Mouse (Mus musculus): ENCODE results near the gene Itga6. TPM values are rescaled to one million over a fixed set of nuclear protein-coding genes. Genes with fewer than 3 reads are reported as not detected.

Gene Itga6
- polyA plus RNA-seq, 1 experiment from 2014 or later: 103 TPM

DNA sequence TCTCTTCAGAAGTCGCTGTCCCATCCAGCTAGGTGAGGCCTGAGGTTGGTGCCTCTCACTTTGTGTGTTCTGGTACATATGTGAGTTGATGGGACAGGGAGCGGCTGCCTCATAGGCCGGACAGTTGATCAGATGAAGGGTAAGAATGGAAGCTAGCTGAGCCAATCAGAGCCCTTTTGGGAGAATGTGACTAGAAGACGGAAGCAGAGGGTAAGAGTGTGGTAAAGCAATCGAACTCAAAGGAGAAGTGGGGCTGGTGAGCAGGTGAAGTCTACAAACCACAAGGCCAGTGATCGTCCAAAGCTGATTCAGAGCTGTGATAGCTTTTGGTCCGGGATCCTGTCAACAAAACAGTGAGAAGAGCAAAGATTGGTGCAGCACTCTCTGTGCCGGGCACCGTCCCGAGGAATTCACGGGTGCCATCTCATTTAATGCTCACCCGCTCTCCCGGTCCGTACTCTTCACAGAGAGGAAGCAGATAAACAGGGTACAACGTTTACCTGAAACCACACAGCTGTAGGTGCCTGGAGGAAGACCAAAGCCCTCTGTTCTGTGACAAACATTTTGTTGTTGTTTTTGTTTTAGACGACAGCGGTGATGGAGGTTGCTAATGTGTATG, 9.8 kb upstream of the Itga6 start:
- Histone ChIP-seq H3K4me3 (ENCODE audit: control insufficient read depth in 1 of 2, insufficient read depth in 1 of 2, low read depth in 1 of 2, low read length in 2 of 2) (no peak overlapping the region), H3K27ac (replicated peaks in 1 of 2; ENCODE audit: control insufficient read depth in 1 of 2, insufficient read depth in 1 of 2, low read depth in 2 of 2, low read length in 2 of 2) (no peak overlapping the region), H3K36me3 (ENCODE audit: control insufficient read depth, insufficient read depth, low read length) (no peaks in the 10 kb centered on the region), H3K9ac (ENCODE audit: low read length) (no peak overlapping the region), H3K27me3 (ENCODE audit: control insufficient read depth, insufficient read depth, low read length) (no peaks in the 10 kb centered on the region), H3K4me2 (ENCODE audit: low read length) (no peak overlapping the region), H3K4me1 (ENCODE audit: control insufficient read depth in 2 of 2, insufficient read depth in 2 of 2, low read length in 2 of 2) (peaks cover 5% of the 10 kb centered on the region in 2 experiments; a peak in 2 of 4 replicates), H3K9me3 (ENCODE audit: control insufficient read depth, low read length) (no peaks in the 10 kb centered on the region)
- ATAC-seq (ENCODE audit: insufficient number of reproducible peaks, insufficient read depth, low FRiP score, low read depth): no peak
- 89% methylated on average over 17 of the region's 17 CpGs for WGBS

DNA sequence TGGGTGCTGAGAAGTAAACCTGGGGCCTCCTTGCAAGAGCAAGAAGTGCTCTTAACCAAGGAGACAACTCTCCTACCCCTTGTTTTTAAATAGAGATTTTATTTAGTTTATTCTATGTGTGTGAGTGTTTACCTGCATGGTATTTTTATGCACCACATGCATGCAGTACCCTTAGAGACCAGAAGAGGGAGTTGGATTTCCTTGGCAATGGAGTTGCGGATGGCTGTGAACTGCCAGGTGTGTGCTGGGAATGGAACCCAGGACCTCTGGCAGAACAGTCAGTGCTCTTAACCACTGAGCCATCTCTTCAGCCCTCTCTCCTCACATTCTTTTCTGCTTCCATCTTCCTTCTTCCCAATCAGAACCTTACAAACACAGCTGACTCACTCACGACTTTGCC, 9.2 kb upstream of the Itga6 start:
- WGBS: 97% methylated on average over 2 of the region's 2 CpGs

DNA sequence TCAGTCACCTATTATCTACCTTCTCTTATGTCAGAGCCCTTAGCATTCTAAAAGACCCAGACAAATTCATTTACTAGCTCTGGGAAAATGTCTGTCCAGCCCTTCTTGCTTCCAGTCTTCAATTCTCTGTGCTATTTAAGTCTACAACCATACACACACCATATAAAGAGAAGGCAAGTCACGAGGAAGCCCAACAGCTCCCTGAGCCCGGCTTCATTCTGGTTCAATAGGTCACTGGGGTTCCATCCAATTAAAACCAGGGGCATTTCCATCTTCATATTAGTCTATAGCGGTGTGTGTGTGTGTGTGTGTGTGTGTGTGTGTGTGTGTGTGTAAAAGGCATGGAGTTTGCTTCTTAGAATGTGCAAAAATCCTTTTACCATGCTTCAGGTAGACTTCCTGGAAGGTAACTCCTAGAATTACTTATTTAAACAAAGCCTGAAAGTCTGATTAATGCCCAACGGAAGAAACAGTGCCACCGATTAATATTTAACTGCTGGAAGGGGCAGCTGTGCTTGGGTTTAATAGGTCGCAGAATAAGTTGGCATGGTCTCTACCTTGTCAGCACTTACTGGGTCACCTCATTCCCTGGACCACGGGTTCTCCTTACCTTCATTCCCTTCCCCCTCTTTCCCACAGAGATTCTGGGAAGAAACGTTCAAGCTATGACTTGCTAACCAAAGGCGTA, 6.1 kb upstream of the Itga6 start:
- Histone ChIP-seq H3K27me3 (ENCODE audit: control insufficient read depth, insufficient read depth, low read length) (no peaks in the 10 kb centered on the region), H3K4me3 (ENCODE audit: control insufficient read depth in 1 of 2, insufficient read depth in 1 of 2, low read depth in 1 of 2, low read length in 2 of 2) (no peak overlapping the region), H3K4me1 (ENCODE audit: control insufficient read depth in 2 of 2, insufficient read depth in 2 of 2, low read length in 2 of 2) (peaks cover 15 to 16% of the 10 kb centered on the region in 2 experiments), H3K9ac (ENCODE audit: low read length) (no peak overlapping the region), H3K27ac (replicated peaks in 1 of 2; ENCODE audit: control insufficient read depth in 1 of 2, insufficient read depth in 1 of 2, low read depth in 2 of 2, low read length in 2 of 2) (no peak overlapping the region), H3K4me2 (ENCODE audit: low read length) (no peak overlapping the region), H3K9me3 (ENCODE audit: control insufficient read depth, low read length) (no peaks in the 10 kb centered on the region), H3K36me3 (ENCODE audit: control insufficient read depth, insufficient read depth, low read length) (no peaks in the 10 kb centered on the region)
- WGBS: 64% methylated on average over 9 of the region's 9 CpGs
- no peak for ATAC-seq (ENCODE audit: insufficient number of reproducible peaks, insufficient read depth, low FRiP score, low read depth)

More for the DNA sequence above, 9.2 kb upstream of the Itga6 start:
- Histone ChIP-seq H3K4me1 (ENCODE audit: control insufficient read depth in 2 of 2, insufficient read depth in 2 of 2, low read length in 2 of 2) (peaks cover 5% of the 10 kb centered on the region in 2 experiments; a peak in 2 of 4 replicates), H3K9me3 (ENCODE audit: control insufficient read depth, low read length) (no peaks in the 10 kb centered on the region), H3K27ac (replicated peaks in 1 of 2; ENCODE audit: control insufficient read depth in 1 of 2, insufficient read depth in 1 of 2, low read depth in 2 of 2, low read length in 2 of 2) (no peak overlapping the region), H3K4me2 (ENCODE audit: low read length) (no peak overlapping the region), H3K36me3 (ENCODE audit: control insufficient read depth, insufficient read depth, low read length) (no peaks in the 10 kb centered on the region), H3K27me3 (ENCODE audit: control insufficient read depth, insufficient read depth, low read length) (no peaks in the 10 kb centered on the region), H3K4me3 (ENCODE audit: control insufficient read depth in 1 of 2, insufficient read depth in 1 of 2, low read depth in 1 of 2, low read length in 2 of 2) (no peak overlapping the region), H3K9ac (ENCODE audit: low read length) (no peak overlapping the region)
- no peak for ATAC-seq (ENCODE audit: insufficient number of reproducible peaks, insufficient read depth, low FRiP score, low read depth)

DNA sequence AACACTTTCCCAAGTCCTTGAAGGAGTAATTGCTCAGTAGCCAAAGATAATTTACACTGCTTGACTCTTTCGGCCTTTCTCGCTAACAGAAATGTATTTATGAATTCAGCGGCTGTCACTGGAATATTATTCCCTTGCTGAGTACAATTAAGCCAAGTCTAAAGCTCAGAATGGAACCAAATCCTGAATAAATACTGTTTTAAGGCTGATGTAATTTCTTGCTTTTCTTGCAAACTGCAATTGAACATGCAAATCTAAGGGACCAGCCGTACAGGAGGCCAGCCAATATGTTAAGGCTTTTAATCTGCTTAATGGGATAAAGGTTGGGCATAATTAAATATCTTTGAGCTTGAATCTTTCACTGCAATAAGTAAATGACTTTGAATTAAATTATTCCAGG, 2.9 kb upstream of the Itga6 start:
- no peak overlapping the region for H3K27ac ChIP-seq (replicated peaks in 1 of 2; ENCODE audit: control insufficient read depth in 1 of 2, insufficient read depth in 1 of 2, low read depth in 2 of 2, low read length in 2 of 2)
- no peak overlapping the region for H3K4me2 ChIP-seq (ENCODE audit: low read length)

GRCm38 (mm10) chr2:71743377-71743776, 2.0 kb upstream of the Itga6 start:
- no peak overlapping the region for H3K4me3 ChIP-seq (ENCODE audit: control insufficient read depth in 1 of 2, insufficient read depth in 1 of 2, low read depth in 1 of 2, low read length in 2 of 2)
- peaks cover 36 to 40% of the 10 kb centered on the region in 2 experiments for H3K4me1 ChIP-seq (ENCODE audit: control insufficient read depth in 2 of 2, insufficient read depth in 2 of 2, low read length in 2 of 2)
- no peaks in the 10 kb centered on the region for H3K36me3 ChIP-seq (ENCODE audit: control insufficient read depth, insufficient read depth, low read length)
- no peak for ATAC-seq (ENCODE audit: insufficient number of reproducible peaks, insufficient read depth, low FRiP score, low read depth)
- WGBS: 59% methylated on average over 7 of the region's 7 CpGs
- no peak overlapping the region for H3K27ac ChIP-seq (replicated peaks in 1 of 2; ENCODE audit: control insufficient read depth in 1 of 2, insufficient read depth in 1 of 2, low read depth in 2 of 2, low read length in 2 of 2)
- no peaks in the 10 kb centered on the region for H3K9me3 ChIP-seq (ENCODE audit: control insufficient read depth, low read length)
- H3K27me3 ChIP-seq (ENCODE audit: control insufficient read depth, insufficient read depth, low read length): no peaks in the 10 kb centered on the region
- no peak overlapping the region for H3K9ac ChIP-seq (ENCODE audit: low read length)
- H3K4me2 ChIP-seq (ENCODE audit: low read length): no peak overlapping the region

More for the DNA sequence above, 2.9 kb upstream of the Itga6 start:
- Histone ChIP-seq H3K9me3 (ENCODE audit: control insufficient read depth, low read length) (no peaks in the 10 kb centered on the region), H3K27me3 (ENCODE audit: control insufficient read depth, insufficient read depth, low read length) (no peaks in the 10 kb centered on the region), H3K36me3 (ENCODE audit: control insufficient read depth, insufficient read depth, low read length) (no peaks in the 10 kb centered on the region), H3K9ac (ENCODE audit: low read length) (no peak overlapping the region), H3K4me3 (ENCODE audit: control insufficient read depth in 1 of 2, insufficient read depth in 1 of 2, low read depth in 1 of 2, low read length in 2 of 2) (no peak overlapping the region), H3K4me1 (ENCODE audit: control insufficient read depth in 2 of 2, insufficient read depth in 2 of 2, low read length in 2 of 2) (peaks cover 36 to 38% of the 10 kb centered on the region in 2 experiments)
- WGBS: 81% methylated on average over 4 of the region's 4 CpGs
- no peak for ATAC-seq (ENCODE audit: insufficient number of reproducible peaks, insufficient read depth, low FRiP score, low read depth)

- WGBS: 16% methylated on average over 9 of the region's 9 CpGs
- ATAC-seq (ENCODE audit: insufficient number of reproducible peaks, insufficient read depth, low FRiP score, low read depth): no peak
- H3K36me3 ChIP-seq (ENCODE audit: control insufficient read depth, insufficient read depth, low read length): no peaks in the 10 kb centered on the region
- H3K4me2 ChIP-seq (ENCODE audit: low read length): peak overlapping the region; percentile 11; the same call in 1 of the 2 replicates
- H3K4me3 ChIP-seq (ENCODE audit: control insufficient read depth in 1 of 2, insufficient read depth in 1 of 2, low read depth in 1 of 2, low read length in 2 of 2): no peak overlapping the region
- H3K27me3 ChIP-seq (ENCODE audit: control insufficient read depth, insufficient read depth, low read length): no peaks in the 10 kb centered on the region
- H3K9me3 ChIP-seq (ENCODE audit: control insufficient read depth, low read length): no peaks in the 10 kb centered on the region
- H3K4me1 ChIP-seq (ENCODE audit: control insufficient read depth in 2 of 2, insufficient read depth in 2 of 2, low read length in 2 of 2): peaks cover 33 to 35% of the 10 kb centered on the region in 2 experiments
- H3K9ac ChIP-seq (ENCODE audit: low read length): peak overlapping the region; percentile 32; the same call in 1 of the 2 replicates
- H3K27ac ChIP-seq (replicated peaks in 1 of 2; ENCODE audit: control insufficient read depth in 1 of 2, insufficient read depth in 1 of 2, low read depth in 2 of 2, low read length in 2 of 2): peak overlapping the region; percentile 73 to 89
These were observed 1.1 kb upstream of the Itga6 start for GRCm38 (mm10) chr2:71744320-71744719.

GRCm38 (mm10) chr2:71744861-71745507, 432 bp upstream of the Itga6 start:
- Histone ChIP-seq H3K4me1 (ENCODE audit: control insufficient read depth in 2 of 2, insufficient read depth in 2 of 2, low read length in 2 of 2) (peaks cover 33 to 37% of the 10 kb centered on the region in 2 experiments), H3K9ac (ENCODE audit: low read length) (peak overlapping the region; percentile 32; the same call in 1 of the 2 replicates), H3K4me2 (ENCODE audit: low read length) (peak overlapping the region; percentile 11; the same call in 1 of the 2 replicates), H3K27me3 (ENCODE audit: control insufficient read depth, insufficient read depth, low read length) (no peaks in the 10 kb centered on the region), H3K27ac (replicated peaks in 1 of 2; ENCODE audit: control insufficient read depth in 1 of 2, insufficient read depth in 1 of 2, low read depth in 2 of 2, low read length in 2 of 2) (peak overlapping the region; percentile 73 to 89), H3K36me3 (ENCODE audit: control insufficient read depth, insufficient read depth, low read length) (no peaks in the 10 kb centered on the region), H3K4me3 (ENCODE audit: control insufficient read depth in 1 of 2, insufficient read depth in 1 of 2, low read depth in 1 of 2, low read length in 2 of 2) (no peak overlapping the region), H3K9me3 (ENCODE audit: control insufficient read depth, low read length) (no peaks in the 10 kb centered on the region)
- ATAC-seq (ENCODE audit: insufficient number of reproducible peaks, insufficient read depth, low FRiP score, low read depth): no peak; the same call in 1 of the 2 replicates
- WGBS: 9% methylated on average over 11 of the region's 11 CpGs
